Mouse (Mus musculus) CH12.LX (cell line): ENCODE measurements around the gene Myh3. TPM values are rescaled to one million over a fixed set of nuclear protein-coding genes. Genes with fewer than 3 reads are reported as not detected.

Experiments used
- DNase-seq: peaks from one replicate; pipeline ENCODE4 v3.0.0-alpha.2; 2013; ENCODE audit errors: extremely low read depth
- H3K27ac ChIP-seq: 2 replicates; pipeline ENCODE4 v1.5.1; 2012; ENCODE audit warnings: low read depth, mild to moderate bottlenecking, control low read depth, moderate library complexity; ENCODE audit not compliant: insufficient read depth
- H3K27me3 ChIP-seq: replicated peaks from 2 replicates; pipeline ENCODE3; 2012; ENCODE audit warnings: inconsistent platforms
- H3K36me3 ChIP-seq, 2 experiments: replicated peaks in 1 of 2; 2 replicates each; pipeline versions ENCODE3 to v1.6.1; 2012; ENCODE audit warnings: inconsistent platforms in 1 of 2, low read length in 1 of 2, mild to moderate bottlenecking in 1 of 2, mixed read lengths in 1 of 2, moderate library complexity in 1 of 2; ENCODE audit not compliant: control insufficient read depth in 1 of 2, insufficient read depth in 1 of 2
- H3K4me1 ChIP-seq, 2 experiments: 2 replicates each; pipeline ENCODE4 v1.6.1; 2012; ENCODE audit warnings: inconsistent platforms in 1 of 2, moderate library complexity in 1 of 2; ENCODE audit not compliant: insufficient read depth in 2 of 2, control insufficient read depth in 1 of 2
- H3K4me2 ChIP-seq: 2 replicates; pipeline ENCODE4 v1.6.1; 2012; ENCODE audit warnings: low read depth, mild to moderate bottlenecking, control low read depth; ENCODE audit not compliant: poor library complexity, insufficient read depth, severe bottlenecking
- H3K4me3 ChIP-seq, 3 experiments: fragments of 150-350 bp in 1 of 3; sonication (generic) in 1 of 3; replicated peaks in 1 of 3; 2 replicates each; pipeline versions ENCODE3 to v1.5.1; 2011 to 2012; ENCODE audit warnings: low read depth in 2 of 3, low read length in 2 of 3, mild to moderate bottlenecking in 2 of 3, moderate library complexity in 2 of 3, control low read depth in 1 of 3, improper control_type of control experiment in 1 of 3, inconsistent platforms in 1 of 3, mixed read lengths in 1 of 3; ENCODE audit not compliant: poor library complexity in 1 of 3
- H3K79me2 ChIP-seq: replicated peaks from 2 replicates; pipeline ENCODE4 v1.6.1; 2012; ENCODE audit warnings: mild to moderate bottlenecking, moderate library complexity; ENCODE audit not compliant: control insufficient read depth, poor library complexity, insufficient read depth, severe bottlenecking; ENCODE audit errors: extremely low read depth
- H3K9ac ChIP-seq: 2 replicates; pipeline ENCODE4 v1.6.1; 2012; ENCODE audit warnings: low read depth, mild to moderate bottlenecking, control low read depth, moderate library complexity; ENCODE audit not compliant: insufficient read depth
- H3K9me3 ChIP-seq: replicated peaks from 2 replicates; pipeline ENCODE3; 2012; ENCODE audit warnings: low read length, inconsistent platforms, mixed read lengths
- BHLHE40 ChIP-seq: IDR thresholded peaks from 2 replicates; pipeline ENCODE4 v1.6.1; 2011; ENCODE audit warnings: mild to moderate bottlenecking, low read depth, low read length, improper control_type of control experiment
- CTCF ChIP-seq, 2 experiments: IDR thresholded peaks in 1 of 2; conservative IDR thresholded peaks in 1 of 2; 2 replicates each; pipeline ENCODE4 v1.5.1; 2011 to 2012; ENCODE audit warnings: low read depth in 2 of 2, low read length in 2 of 2, improper control_type of control experiment in 1 of 2, inconsistent platforms in 1 of 2, mild to moderate bottlenecking in 1 of 2, moderate library complexity in 1 of 2
- EP300 ChIP-seq: IDR thresholded peaks from 2 replicates; pipeline ENCODE4 v1.6.1; 2011; ENCODE audit warnings: low read length, improper control_type of control experiment
- ETS1 ChIP-seq: conservative IDR thresholded peaks from 2 replicates; pipeline ENCODE4 v1.6.1; 2012; ENCODE audit warnings: low read depth, mild to moderate bottlenecking, inconsistent platforms, low read length, improper control_type of control experiment, moderate library complexity
- GABPA ChIP-seq: IDR thresholded peaks from 2 replicates; pipeline ENCODE4 v1.6.1; 2012; ENCODE audit warnings: low read depth, low read length, improper control_type of control experiment, inconsistent platforms; ENCODE audit not compliant: insufficient replicate concordance
- HCFC1 ChIP-seq: IDR thresholded peaks from 2 replicates; pipeline ENCODE4 v1.6.1; 2012; ENCODE audit warnings: low read depth, mild to moderate bottlenecking, inconsistent platforms, low read length, improper control_type of control experiment
- JUND ChIP-seq: conservative IDR thresholded peaks from 2 replicates; pipeline ENCODE4 v1.6.1; 2011; ENCODE audit warnings: low read depth, low read length, improper control_type of control experiment
- KAT2A ChIP-seq: IDR thresholded peaks from 2 replicates; pipeline ENCODE4 v1.6.1; 2012; ENCODE audit warnings: low read length, improper control_type of control experiment, inconsistent platforms; ENCODE audit not compliant: insufficient replicate concordance
- MXI1 ChIP-seq: IDR thresholded peaks from 2 replicates; pipeline ENCODE4 v1.6.1; 2011; ENCODE audit warnings: mild to moderate bottlenecking, low read depth, low read length, improper control_type of control experiment
- MYC ChIP-seq: IDR thresholded peaks from 2 replicates; pipeline ENCODE4 v1.6.1; 2011; ENCODE audit warnings: low read depth, mild to moderate bottlenecking, improper control_type of control experiment, low read length
- NRF1 ChIP-seq: IDR thresholded peaks from 2 replicates; pipeline ENCODE4 v1.6.1; 2014; ENCODE audit warnings: low read depth, mild to moderate bottlenecking, inconsistent platforms, low read length, improper control_type of control experiment, moderate library complexity
- PAX5 ChIP-seq: IDR thresholded peaks from 2 replicates; pipeline ENCODE4 v1.6.1; 2012; ENCODE audit warnings: low read length, inconsistent platforms, mixed read lengths
- RAD21 ChIP-seq: IDR thresholded peaks from 2 replicates; pipeline ENCODE4 v1.6.1; 2011; ENCODE audit warnings: low read depth, mild to moderate bottlenecking, low read length, improper control_type of control experiment, moderate library complexity
- SIN3A ChIP-seq: IDR thresholded peaks from 2 replicates; pipeline ENCODE4 v1.6.1; 2012; ENCODE audit warnings: low read length, improper control_type of control experiment, inconsistent platforms
- TBP ChIP-seq: conservative IDR thresholded peaks from 2 replicates; pipeline ENCODE4 v1.6.1; 2011; ENCODE audit warnings: low read depth, low read length, improper control_type of control experiment
- USF2 ChIP-seq: conservative IDR thresholded peaks from 2 replicates; pipeline ENCODE4 v1.6.1; 2011; ENCODE audit warnings: low read depth, low read length, improper control_type of control experiment
- ZKSCAN1 ChIP-seq: IDR thresholded peaks from 2 replicates; pipeline ENCODE4 v1.6.1; 2012; ENCODE audit warnings: low read depth, inconsistent platforms, low read length, improper control_type of control experiment, borderline replicate concordance
- dilution Hi-C: fragments of 300-500 bp; cut with MboI; formaldehyde crosslinking; loops from 2 replicates; pipeline ENCODE4 v1.14.3; 2020; ENCODE audit warnings: low sequenced_read_pairs; ENCODE audit not compliant: extremely low pct_unique_long_range_greater_than_20kb, extremely low pct_ligation_motif_present
- in situ Hi-C: fragments of 300-500 bp; cut with MboI; formaldehyde crosslinking; loops from 3 replicates; pipeline ENCODE4 v1.14.3; 2019; ENCODE audit warnings: low sequenced_read_pairs, low pct_ligation_motif_present, low pct_unique_long_range_greater_than_20kb, mixed read lengths
- polyA plus RNA-seq: library from polyadenylated mRNA; unstranded; fragments of >175 nt; gene quantifications from 2 replicates; pipeline ENCODE4 v1.2.1, GENCODE M21; 2012; ENCODE audit warnings: low read depth; ENCODE audit not compliant: insufficient read length
- total RNA-seq, 2 experiments: library from RNA; depleted of rRNA; stranded (reverse); fragments of 300-350 nt in 1 of 2; fragments of >200 nt in 1 of 2; gene quantifications; 2 replicates each; pipeline ENCODE4 v1.2.3; 2012 to 2014

Gene Myh3
- total and polyA plus RNA-seq, 3 experiments = 0.12 to 0.64 (median 0.26) TPM

DNA sequence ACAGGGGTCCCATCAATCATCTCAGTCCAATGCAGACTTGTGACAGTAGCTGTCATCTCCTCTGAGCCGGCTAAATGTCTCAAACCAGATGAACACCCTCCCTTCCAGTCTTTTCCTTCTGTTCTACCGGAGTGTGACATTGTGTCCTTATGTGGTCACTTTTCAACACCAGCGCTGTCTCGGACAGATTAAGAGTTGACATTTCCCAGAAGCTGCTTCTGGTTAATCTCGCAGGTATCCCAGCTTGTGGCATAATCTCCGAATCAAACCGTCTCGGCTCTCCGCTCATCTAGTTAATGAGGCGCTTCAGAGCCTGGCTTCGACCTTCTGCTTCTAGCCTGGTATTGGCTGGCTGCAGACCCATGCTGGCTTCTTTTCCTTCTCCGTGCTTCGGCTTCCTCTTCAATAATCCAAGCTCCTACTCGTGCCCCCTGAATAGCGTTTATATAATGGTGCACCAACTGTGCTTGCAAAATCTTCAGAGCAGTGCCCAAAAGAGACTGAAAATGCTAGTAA is 5.4 kb upstream of the Myh3 start:
- in situ Hi-C loops = no loop called here
- no peaks in the 10 kb centered on the region for H3K79me2 ChIP-seq
- peaks cover 21% of the 10 kb centered on the region for H3K27me3 ChIP-seq
- DNase-seq = no peak
- dilution Hi-C loops = no loop called here
- H3K9me3 ChIP-seq = no peaks in the 10 kb centered on the region
- H3K9ac ChIP-seq = no peak overlapping the region
- peaks cover 2 to 3% of the 10 kb centered on the region in 2 experiments; a peak in 2 of 4 replicates for H3K4me1 ChIP-seq
- TF ChIP-seq RAD21 (no peak), EP300 (no peak), USF2 (no peak), CTCF (conservative IDR thresholded peaks at IDR 0.05 in 1 of 2, IDR thresholded peaks at IDR 0.05 in 1 of 2; ENCODE audit: low read depth in 2 of 2, low read length in 2 of 2) (no peak), SIN3A (no peak), ETS1 (no peak), ZKSCAN1 (no peak), BHLHE40 (no peak), GABPA (no peak), HCFC1 (no peak), PAX5 (no peak), MXI1 (no peak), TBP (no peak), MYC (no peak), KAT2A (no peak), JUND (no peak)
- H3K27ac ChIP-seq = no peak overlapping the region
- H3K36me3 ChIP-seq = peaks cover 0 to 10% of the 10 kb centered on the region in 2 experiments
- H3K4me2 ChIP-seq = no peak overlapping the region
- H3K4me3 ChIP-seq = no peak overlapping the region

GRCm38 (mm10) chr11:67075036-67075435 is 3.1 kb upstream of the Myh3 start:
- no peak overlapping the region for H3K4me3 ChIP-seq
- no peaks in the 10 kb centered on the region for H3K9me3 ChIP-seq
- H3K4me1 ChIP-seq = peaks cover 0 to 3% of the 10 kb centered on the region in 2 experiments; a peak in 1 of 4 replicates
- H3K9ac ChIP-seq = no peak overlapping the region
- peaks cover 38% of the 10 kb centered on the region for H3K27me3 ChIP-seq
- H3K36me3 ChIP-seq = no peaks in the 10 kb centered on the region
- H3K79me2 ChIP-seq = no peaks in the 10 kb centered on the region
- H3K27ac ChIP-seq = no peak overlapping the region
- dilution Hi-C loops = no loop called here
- in situ Hi-C loops = loop anchor here (5.0 kb wide), 1 partner anchor 168 kb away; no protein-coding TSS in a partner anchor
- DNase-seq = no peak
- TF ChIP-seq ZKSCAN1 (no peak), NRF1 (no peak), MXI1 (no peak), MYC (no peak), USF2 (no peak)
- no peak overlapping the region for H3K4me2 ChIP-seq
